Mouse (Mus musculus): ENCODE data around the gene Tnip2.

GRCm38 (mm10) chr5:34515096-34515495 is 1.3 kb upstream of the Tnip2 start:
- no peak for TF ChIP-seq POLR2A (IDR thresholded peaks at IDR 0.05; ENCODE audit: control insufficient read depth, extremely low read depth, insufficient read depth, low read length, poor library complexity)
- no peak for TF ChIP-seq CTCF (IDR thresholded peaks at IDR 0.05; ENCODE audit: borderline replicate concordance, control insufficient read depth, extremely low read depth, insufficient read depth, low read length, poor library complexity)
